ENCODE assay signal across 13 mouse cellular contexts in genomic region chr7:118849543-118850250, GRCm38 (mm10). TPM values are rescaled to one million over a fixed set of nuclear protein-coding genes. Genes with fewer than 3 reads are reported as not detected.
A peak's percentile ranks its signal among the peaks of the same experiment; 100 is the strongest.
DNase-seq lines count a peak whose midpoint lies in the region; ATAC-seq and TF ChIP-seq lines count a peak whose summit lies in the region.
"Had no signal": no experiment of that assay in that cellular context is flagged by ENCODE, and none has a peak within 500 bp of the region (broad histone marks: within the 10 kb centered on the region; RNA-seq: fewer than 3 reads in every experiment).

No protein-coding gene starts in this region.

- H3K9ac ChIP-seq in heart, embryonic 14.5 days (ENCODE audit: low read length) = peak overlapping the region; percentile 41; the same call in 1 of the 2 replicates
- H3K9ac ChIP-seq in liver, embryonic 13.5 days = no peak overlapping the region
- no peak overlapping the region for H3K9ac ChIP-seq in liver, postnatal 0 days (replicated peaks)
- H3K9ac ChIP-seq in intestine, embryonic 14.5 days (ENCODE audit: low read length) = no peak overlapping the region
- H3K9ac ChIP-seq: embryonic facial prominence, embryonic 13.5 days; limb, embryonic 12.5 days had no signal

- no peaks in the 10 kb centered on the region for H3K9me3 ChIP-seq in heart, embryonic 14.5 days (ENCODE audit: control insufficient read depth, low read length)
- no peaks in the 10 kb centered on the region for H3K9me3 ChIP-seq in liver, embryonic 13.5 days (replicated peaks)
- H3K9me3 ChIP-seq in liver, postnatal 0 days (ENCODE audit: low read length) = no peaks in the 10 kb centered on the region
- H3K9me3 ChIP-seq in E14TG2a.4 (ENCODE audit: low read length) = no peaks in the 10 kb centered on the region
- H3K9me3 ChIP-seq in intestine, embryonic 14.5 days (ENCODE audit: control insufficient read depth, low read length) = no peaks in the 10 kb centered on the region
- H3K9me3 ChIP-seq: embryonic facial prominence, embryonic 13.5 days; limb, embryonic 12.5 days had no signal

- 64% methylated on average over 5 of the region's 5 CpGs for WGBS in heart, embryonic 14.5 days
- 43% methylated on average over 5 of the region's 5 CpGs for WGBS in liver, embryonic 13.5 days (ENCODE audit: insufficient replicate concordance)
- WGBS in liver, postnatal 0 days (ENCODE audit: insufficient replicate concordance) = 79% methylated on average over 5 of the region's 5 CpGs
- WGBS in intestine, embryonic 14.5 days = 67% methylated on average over 5 of the region's 5 CpGs

- ATAC-seq in heart, embryonic 14.5 days (ENCODE audit: insufficient number of reproducible peaks, insufficient read depth, low FRiP score, low read depth) = no peak
- ATAC-seq in liver, embryonic 13.5 days (ENCODE audit: low read depth) = peak; percentile 51
- ATAC-seq in liver, postnatal 0 days = no peak
- ATAC-seq in intestine, embryonic 14.5 days (replicated peaks; ENCODE audit: low FRiP score, low TSS enrichment, low read depth) = no peak
- ATAC-seq: CD4-positive, CD25-positive, alpha-beta regulatory T cell, adult 4 months; inflammation-experienced regulatory T-cells, adult 6 months had no signal

- peaks cover 83% of the 10 kb centered on the region for H3K36me3 ChIP-seq in heart, embryonic 14.5 days (ENCODE audit: control insufficient read depth, insufficient read depth, low read length)
- H3K36me3 ChIP-seq in liver, embryonic 13.5 days = peaks cover 83% of the 10 kb centered on the region
- peaks cover 60% of the 10 kb centered on the region for H3K36me3 ChIP-seq in liver, postnatal 0 days (replicated peaks; ENCODE audit: insufficient read depth, low read length)
- H3K36me3 ChIP-seq in E14TG2a.4 (ENCODE audit: insufficient read depth, low read length) = peaks cover 96% of the 10 kb centered on the region
- H3K36me3 ChIP-seq in intestine, embryonic 14.5 days (ENCODE audit: control insufficient read depth, insufficient read depth, low read length) = peaks cover 83% of the 10 kb centered on the region

- H3K27ac ChIP-seq in heart, embryonic 14.5 days (replicated peaks in 1 of 2; ENCODE audit: control insufficient read depth in 1 of 2, insufficient read depth in 1 of 2, low read depth in 2 of 2, low read length in 2 of 2) = peak overlapping the region; percentile 88 to 95
- H3K27ac ChIP-seq in liver, embryonic 13.5 days = no peak overlapping the region; the same call in 1 of the 2 replicates
- H3K27ac ChIP-seq in liver, postnatal 0 days (ENCODE audit: low read depth) = no peak overlapping the region
- H3K27ac ChIP-seq in intestine, embryonic 14.5 days (ENCODE audit: low read depth) = peak overlapping the region; percentile 47; the same call in 1 of the 2 replicates
- H3K27ac ChIP-seq: embryonic facial prominence, embryonic 13.5 days; limb, embryonic 12.5 days had no signal

- DNase-seq in heart, adult 9 months (ENCODE audit: low spot score in 2 of 2) = no peak
- no peak for DNase-seq in liver, embryonic 13.5 days
- DNase-seq in liver, postnatal 0 days = no peak
- no peak for DNase-seq in intestine, embryonic 14.5 days (ENCODE audit: low spot score)
- no peak for DNase-seq in spleen, adult 12 weeks (ENCODE audit: low spot score)
- DNase-seq in retina, embryonic 14.5 days (ENCODE audit: low spot score) = no peak
- DNase-seq: right cerebral cortex, postnatal 4 days had no signal

- no peak for TF ChIP-seq EP300 in liver, postnatal 0 days (IDR thresholded peaks at IDR 0.05; ENCODE audit: low read depth)

- H3K4me2 ChIP-seq in heart, embryonic 14.5 days (ENCODE audit: low read length) = no peak overlapping the region
- no peak overlapping the region for H3K4me2 ChIP-seq in liver, embryonic 13.5 days
- H3K4me2 ChIP-seq in liver, postnatal 0 days (ENCODE audit: low read depth, low read length) = no peak overlapping the region
- no peak overlapping the region for H3K4me2 ChIP-seq in intestine, embryonic 14.5 days (ENCODE audit: low read length)
- H3K4me2 ChIP-seq: embryonic facial prominence, embryonic 13.5 days; limb, embryonic 12.5 days had no signal

- H3K4me3 ChIP-seq in heart, embryonic 14.5 days (ENCODE audit: control insufficient read depth in 1 of 2, insufficient read depth in 1 of 2, low read depth in 1 of 2, low read length in 2 of 2) = no peak overlapping the region
- no peak overlapping the region for H3K4me3 ChIP-seq in liver, embryonic 13.5 days (replicated peaks)
- H3K4me3 ChIP-seq in liver, postnatal 0 days (ENCODE audit: low read depth, low read length) = no peak overlapping the region
- H3K4me3 ChIP-seq in E14TG2a.4 (replicated peaks; ENCODE audit: low read length) = peak overlapping the region; percentile 61
- H3K4me3 ChIP-seq in intestine, embryonic 14.5 days (ENCODE audit: low read depth, low read length) = no peak overlapping the region
- H3K4me3 ChIP-seq: embryonic facial prominence, embryonic 13.5 days; limb, embryonic 12.5 days had no signal

- TF ChIP-seq CTCF in liver, postnatal 0 days (IDR thresholded peaks at IDR 0.05; ENCODE audit: low read depth) = no peak
- TF ChIP-seq CTCF in E14TG2a.4 (conservative IDR thresholded peaks at IDR 0.05; ENCODE audit: low read length) = no peak

- peaks cover 24 to 43% of the 10 kb centered on the region in 2 experiments for H3K4me1 ChIP-seq in heart, embryonic 14.5 days (ENCODE audit: control insufficient read depth in 2 of 2, insufficient read depth in 2 of 2, low read length in 2 of 2)
- peaks cover 38% of the 10 kb centered on the region for H3K4me1 ChIP-seq in liver, embryonic 13.5 days (replicated peaks)
- H3K4me1 ChIP-seq in liver, postnatal 0 days (ENCODE audit: insufficient read depth) = peaks cover 1% of the 10 kb centered on the region; the same call in 1 of the 2 replicates
- peaks cover 96% of the 10 kb centered on the region for H3K4me1 ChIP-seq in E14TG2a.4 (replicated peaks; ENCODE audit: low read depth, low read length)
- H3K4me1 ChIP-seq in intestine, embryonic 14.5 days (replicated peaks; ENCODE audit: control insufficient read depth, insufficient read depth, low read length) = peaks cover 18% of the 10 kb centered on the region

- H3K27me3 ChIP-seq in heart, embryonic 14.5 days (ENCODE audit: control insufficient read depth, insufficient read depth, low read length) = no peaks in the 10 kb centered on the region
- H3K27me3 ChIP-seq in liver, embryonic 13.5 days = no peaks in the 10 kb centered on the region
- H3K27me3 ChIP-seq in liver, postnatal 0 days (ENCODE audit: insufficient read depth, low read length) = no peaks in the 10 kb centered on the region
- no peaks in the 10 kb centered on the region for H3K27me3 ChIP-seq in E14TG2a.4 (ENCODE audit: insufficient read depth, low read length)
- no peaks in the 10 kb centered on the region for H3K27me3 ChIP-seq in intestine, embryonic 14.5 days (replicated peaks; ENCODE audit: control insufficient read depth, insufficient read depth, low read length)
- H3K27me3 ChIP-seq: embryonic facial prominence, embryonic 13.5 days; limb, embryonic 12.5 days had no signal

RNA-seq across cellular contexts. Expression of gene Iqck, which starts 5.9 kb away (rescaled TPM):
- 0.93 and 1.1 TPM in 2 replicates for polyA plus RNA-seq in heart, embryonic 14.5 days (2014; fragmentation: Nextera tagmentation; extraction: Ambion mirVana)
- polyA plus RNA-seq in liver, embryonic 13.5 days (2015; fragmentation: Nextera tagmentation; extraction: Ambion mirVana) = 0.18 and 0.43 TPM in 2 replicates
- polyA plus RNA-seq in liver, postnatal 0 days (2015; fragmentation: Nextera tagmentation; extraction: Ambion mirVana) = 0.27 and 0.39 TPM in 2 replicates
- 2.2 and 2.8 TPM in 2 replicates for polyA plus RNA-seq in intestine, embryonic 14.5 days (2014; fragmentation: Nextera tagmentation; extraction: Ambion mirVana)

RNA-seq across cellular contexts. Expression of gene Knop1, which starts 6.4 kb away (rescaled TPM):
- 53.5 and 55.0 TPM in 2 replicates for polyA plus RNA-seq in heart, embryonic 14.5 days (2014; fragmentation: Nextera tagmentation; extraction: Ambion mirVana)
- 52.5 and 57.3 TPM in 2 replicates for polyA plus RNA-seq in liver, embryonic 13.5 days (2015; fragmentation: Nextera tagmentation; extraction: Ambion mirVana)
- 29.9 and 31.5 TPM in 2 replicates for polyA plus RNA-seq in liver, postnatal 0 days (2015; fragmentation: Nextera tagmentation; extraction: Ambion mirVana)
- 112 and 115 TPM in 2 replicates for polyA plus RNA-seq in intestine, embryonic 14.5 days (2014; fragmentation: Nextera tagmentation; extraction: Ambion mirVana)

Comparison
In these comparisons a context has a peak if more than half of its experiments do, and no peak if none do; other contexts are left out.
1. H3K27ac ChIP-seq: peak in heart, embryonic 14.5 days (2 of 2) and intestine, embryonic 14.5 days (single experiment); none in liver, embryonic 13.5 days (single experiment) and liver, postnatal 0 days (single experiment).